Mouse (Mus musculus): ENCODE results near the gene Slc22a6. TPM values are rescaled to one million over a fixed set of nuclear protein-coding genes. Genes with fewer than 3 reads are reported as not detected.
A peak's percentile ranks its signal among the peaks of the same experiment; 100 is the strongest.

The Slc22a6 gene
- not detected in 2 replicates for polyA plus RNA-seq (2014; fragmentation: Nextera tagmentation; extraction: Ambion mirVana)

DNA sequence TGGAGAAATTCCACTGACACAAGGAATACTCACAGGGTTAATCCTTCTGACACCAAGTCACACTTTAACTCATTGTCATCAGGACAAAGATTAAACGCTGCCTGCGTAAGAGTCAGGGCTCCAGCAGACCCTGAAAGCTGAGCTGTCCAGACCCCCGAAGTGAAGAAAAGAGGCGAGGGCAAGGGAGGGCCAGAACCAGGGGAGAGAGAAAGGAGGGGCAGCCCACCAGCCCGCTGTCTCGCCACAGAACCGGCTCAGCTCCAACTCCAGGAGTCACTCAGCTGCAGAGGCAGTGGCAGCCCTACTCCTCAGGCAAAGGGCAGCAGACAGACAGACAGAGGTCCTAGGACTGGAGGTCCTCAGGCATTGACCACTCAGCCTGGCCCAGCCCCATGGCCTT, at the start of gene Slc22a6:
Slc22a6 (plus strand) TSS at position 136 of the 400 bp plus-strand sequence.
- no peak for DNase-seq (ENCODE audit: low spot score)
- ATAC-seq (replicated peaks; ENCODE audit: low FRiP score), result no peak
- Histone ChIP-seq H3K4me3 (ENCODE audit: low read depth, low read length) (no peak within 1 kb of the TSS), H3K9ac (ENCODE audit: low read depth, low read length) (no peak within 1 kb of the TSS), H3K36me3 (ENCODE audit: control insufficient read depth, insufficient read depth, low read length) (no peaks in the 10 kb centered on the region), H3K4me2 (no peak within 1 kb of the TSS), H3K27me3 (replicated peaks; ENCODE audit: control insufficient read depth, insufficient read depth, low read length) (no peaks in the 10 kb centered on the region), H3K27ac (ENCODE audit: low read depth, low read length) (no peak within 1 kb of the TSS), H3K9me3 (ENCODE audit: control insufficient read depth, low read length) (no peaks in the 10 kb centered on the region), H3K4me1 (replicated peaks; ENCODE audit: control insufficient read depth, insufficient read depth, low read length) (no peaks in the 10 kb centered on the region)
- 51% methylated on average over 7 of the region's 7 CpGs for WGBS

DNA sequence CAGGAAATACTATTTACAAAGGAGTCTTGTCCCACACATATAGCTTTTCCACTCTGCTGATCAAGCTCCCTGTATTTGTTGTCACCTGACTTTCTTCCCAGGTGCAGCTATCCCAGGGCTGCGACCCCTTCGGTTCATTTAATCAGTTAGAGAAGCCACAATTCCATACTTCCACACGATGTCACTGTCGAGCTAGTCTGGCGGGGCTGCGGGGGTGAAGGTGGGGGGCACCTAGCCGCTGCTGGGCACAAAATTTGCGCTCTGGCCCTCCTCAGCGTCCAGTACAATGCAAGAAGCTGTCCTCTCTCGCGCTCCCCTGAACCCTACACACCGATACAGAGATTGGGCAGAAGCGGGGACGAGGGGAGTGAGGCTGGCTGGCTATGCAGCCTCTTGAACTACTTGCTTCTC, 48.4 kb upstream of the Slc22a6 start:
- no peaks in the 10 kb centered on the region for H3K9me3 ChIP-seq (ENCODE audit: control insufficient read depth, low read length)
- no peak overlapping the region for H3K4me3 ChIP-seq (ENCODE audit: low read depth, low read length)
- DNase-seq (ENCODE audit: low spot score) (peak; percentile 43), ATAC-seq (replicated peaks; ENCODE audit: low FRiP score) (no peak)
- no peak overlapping the region for H3K27ac ChIP-seq (ENCODE audit: low read depth, low read length)
- no peaks in the 10 kb centered on the region for H3K36me3 ChIP-seq (ENCODE audit: control insufficient read depth, insufficient read depth, low read length)
- WGBS, result 7% methylated on average over 14 of the region's 14 CpGs
- H3K4me2 ChIP-seq, result peak overlapping the region; percentile 44
- H3K4me1 ChIP-seq (replicated peaks; ENCODE audit: control insufficient read depth, insufficient read depth, low read length), result no peaks in the 10 kb centered on the region
- H3K9ac ChIP-seq (ENCODE audit: low read depth, low read length), result no peak overlapping the region
- H3K27me3 ChIP-seq (replicated peaks; ENCODE audit: control insufficient read depth, insufficient read depth, low read length), result no peaks in the 10 kb centered on the region

DNA sequence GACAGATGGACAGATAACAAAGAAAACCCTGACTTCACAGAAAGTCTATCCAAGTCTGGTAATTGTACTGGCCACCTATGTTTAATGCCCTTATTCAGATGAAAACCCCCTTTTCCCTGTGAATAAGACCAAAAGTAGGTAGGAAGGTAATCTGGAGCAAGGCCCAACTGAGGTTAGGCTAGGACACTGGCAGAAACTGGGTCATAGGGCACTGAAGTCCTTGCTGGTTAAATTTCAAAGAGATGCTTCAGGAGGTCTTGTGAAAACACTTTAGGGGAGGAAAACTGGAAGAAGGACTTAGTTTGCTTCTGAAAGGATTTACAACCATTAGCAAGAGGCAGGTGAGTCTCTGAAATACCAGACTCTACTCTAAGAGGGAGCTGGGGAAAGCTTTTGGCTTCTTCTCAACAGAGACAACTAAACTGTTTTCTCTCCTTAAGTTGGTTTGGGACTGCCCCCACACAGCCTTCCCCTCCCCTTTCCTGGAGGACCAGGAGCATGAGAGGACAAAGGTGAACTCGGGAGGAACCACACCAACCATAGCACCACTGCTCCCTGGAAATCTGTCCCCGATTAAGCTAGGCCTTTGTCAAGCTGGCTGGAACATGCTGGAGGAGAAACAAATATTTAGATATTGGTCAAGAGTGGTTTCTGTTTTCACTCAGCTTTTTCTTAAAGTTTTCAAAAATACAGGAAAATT, 47.3 kb upstream of the Slc22a6 start:
- Histone ChIP-seq H3K27ac (ENCODE audit: low read depth, low read length) (no peak overlapping the region), H3K9me3 (ENCODE audit: control insufficient read depth, low read length) (no peaks in the 10 kb centered on the region), H3K4me1 (replicated peaks; ENCODE audit: control insufficient read depth, insufficient read depth, low read length) (no peaks in the 10 kb centered on the region), H3K4me2 (no peak overlapping the region), H3K27me3 (replicated peaks; ENCODE audit: control insufficient read depth, insufficient read depth, low read length) (no peaks in the 10 kb centered on the region), H3K4me3 (ENCODE audit: low read depth, low read length) (no peak overlapping the region), H3K9ac (ENCODE audit: low read depth, low read length) (no peak overlapping the region), H3K36me3 (ENCODE audit: control insufficient read depth, insufficient read depth, low read length) (no peaks in the 10 kb centered on the region)
- ATAC-seq (replicated peaks; ENCODE audit: low FRiP score), result no peak
- DNase-seq (ENCODE audit: low spot score), result no peak
- 65% methylated on average over 2 of the region's 2 CpGs for WGBS

DNA sequence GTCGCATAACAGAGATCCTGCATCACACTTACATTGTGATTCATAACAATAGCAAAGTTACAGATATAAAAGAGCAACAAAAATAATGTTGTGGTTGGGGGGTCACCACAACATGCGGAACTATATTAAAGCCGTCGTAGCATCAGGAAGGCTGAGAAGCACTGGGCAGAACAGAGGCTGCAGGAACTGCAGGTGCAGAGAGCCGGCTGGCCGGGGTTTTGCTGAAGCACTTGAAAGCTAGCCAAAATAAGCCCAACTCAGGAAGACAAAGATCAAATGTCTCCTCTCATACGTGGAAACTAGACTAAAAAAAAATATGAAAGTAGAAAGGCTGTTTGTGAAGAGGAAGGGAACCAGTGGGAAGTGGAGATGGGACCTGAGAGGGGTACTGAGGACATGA, 46.1 kb upstream of the Slc22a6 start:
- Histone ChIP-seq H3K4me2 (no peak overlapping the region), H3K9ac (ENCODE audit: low read depth, low read length) (no peak overlapping the region), H3K27me3 (replicated peaks; ENCODE audit: control insufficient read depth, insufficient read depth, low read length) (no peaks in the 10 kb centered on the region), H3K36me3 (ENCODE audit: control insufficient read depth, insufficient read depth, low read length) (no peaks in the 10 kb centered on the region), H3K4me3 (ENCODE audit: low read depth, low read length) (no peak overlapping the region), H3K27ac (ENCODE audit: low read depth, low read length) (no peak overlapping the region), H3K4me1 (replicated peaks; ENCODE audit: control insufficient read depth, insufficient read depth, low read length) (no peaks in the 10 kb centered on the region), H3K9me3 (ENCODE audit: control insufficient read depth, low read length) (no peaks in the 10 kb centered on the region)
- ATAC-seq (replicated peaks; ENCODE audit: low FRiP score), result no peak
- WGBS, result 76% methylated on average over 7 of the region's 7 CpGs
- no peak for DNase-seq (ENCODE audit: low spot score)

DNA sequence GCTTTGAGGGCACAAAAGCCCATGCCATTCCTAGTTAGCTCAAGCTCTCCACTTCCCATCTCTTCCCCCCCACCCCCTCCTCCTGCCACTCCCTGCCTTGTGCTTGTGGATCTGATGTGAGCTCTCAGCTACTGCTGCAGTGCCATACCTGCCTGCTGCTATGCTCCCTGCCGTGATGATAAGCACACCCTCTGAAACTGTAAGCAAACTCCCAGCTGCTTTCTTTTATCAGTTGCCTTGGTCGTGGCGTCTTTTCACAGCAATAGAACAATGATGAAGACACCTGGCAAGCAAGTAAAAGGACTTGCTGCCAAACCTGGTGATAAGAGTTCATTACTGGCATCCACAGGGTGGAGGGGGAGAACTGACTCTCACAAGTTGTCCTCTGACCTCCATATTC, 45.4 kb upstream of the Slc22a6 start:
- Histone ChIP-seq H3K9ac (ENCODE audit: low read depth, low read length) (no peak overlapping the region), H3K27me3 (replicated peaks; ENCODE audit: control insufficient read depth, insufficient read depth, low read length) (no peaks in the 10 kb centered on the region), H3K4me3 (ENCODE audit: low read depth, low read length) (no peak overlapping the region), H3K27ac (ENCODE audit: low read depth, low read length) (no peak overlapping the region), H3K4me2 (no peak overlapping the region), H3K9me3 (ENCODE audit: control insufficient read depth, low read length) (no peaks in the 10 kb centered on the region), H3K36me3 (ENCODE audit: control insufficient read depth, insufficient read depth, low read length) (no peaks in the 10 kb centered on the region), H3K4me1 (replicated peaks; ENCODE audit: control insufficient read depth, insufficient read depth, low read length) (no peaks in the 10 kb centered on the region)
- WGBS, result 22% methylated on average over 3 of the region's 3 CpGs
- ATAC-seq (replicated peaks; ENCODE audit: low FRiP score) (no peak), DNase-seq (ENCODE audit: low spot score) (no peak)

DNA sequence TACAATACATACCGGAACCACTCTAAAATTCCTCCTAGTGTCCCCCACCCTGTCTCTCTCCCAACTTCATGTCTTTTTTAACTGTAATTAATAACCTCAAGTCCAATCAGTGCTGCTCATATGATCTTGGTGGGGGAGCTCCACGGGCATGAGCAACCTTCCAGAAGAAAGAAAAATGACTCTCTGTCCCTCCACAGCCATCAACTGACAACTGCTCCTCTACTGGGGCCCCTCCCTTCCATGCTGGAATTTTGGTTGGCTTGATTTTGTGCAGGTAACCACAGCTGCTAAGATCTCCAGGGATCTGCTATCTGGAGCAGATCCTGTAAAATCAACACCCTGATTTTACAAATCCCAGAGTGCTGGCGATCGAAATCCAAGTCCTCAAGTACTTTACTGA, 40.4 kb upstream of the Slc22a6 start:
- ATAC-seq (replicated peaks; ENCODE audit: low FRiP score), result no peak
- Histone ChIP-seq H3K4me3 (ENCODE audit: low read depth, low read length) (no peak overlapping the region), H3K27ac (ENCODE audit: low read depth, low read length) (no peak overlapping the region), H3K9ac (ENCODE audit: low read depth, low read length) (no peak overlapping the region), H3K36me3 (ENCODE audit: control insufficient read depth, insufficient read depth, low read length) (no peaks in the 10 kb centered on the region), H3K4me2 (no peak overlapping the region), H3K4me1 (replicated peaks; ENCODE audit: control insufficient read depth, insufficient read depth, low read length) (no peaks in the 10 kb centered on the region), H3K9me3 (ENCODE audit: control insufficient read depth, low read length) (no peaks in the 10 kb centered on the region), H3K27me3 (replicated peaks; ENCODE audit: control insufficient read depth, insufficient read depth, low read length) (no peaks in the 10 kb centered on the region)
- DNase-seq (ENCODE audit: low spot score), result no peak
- 71% methylated on average over 4 of the region's 4 CpGs for WGBS

DNA sequence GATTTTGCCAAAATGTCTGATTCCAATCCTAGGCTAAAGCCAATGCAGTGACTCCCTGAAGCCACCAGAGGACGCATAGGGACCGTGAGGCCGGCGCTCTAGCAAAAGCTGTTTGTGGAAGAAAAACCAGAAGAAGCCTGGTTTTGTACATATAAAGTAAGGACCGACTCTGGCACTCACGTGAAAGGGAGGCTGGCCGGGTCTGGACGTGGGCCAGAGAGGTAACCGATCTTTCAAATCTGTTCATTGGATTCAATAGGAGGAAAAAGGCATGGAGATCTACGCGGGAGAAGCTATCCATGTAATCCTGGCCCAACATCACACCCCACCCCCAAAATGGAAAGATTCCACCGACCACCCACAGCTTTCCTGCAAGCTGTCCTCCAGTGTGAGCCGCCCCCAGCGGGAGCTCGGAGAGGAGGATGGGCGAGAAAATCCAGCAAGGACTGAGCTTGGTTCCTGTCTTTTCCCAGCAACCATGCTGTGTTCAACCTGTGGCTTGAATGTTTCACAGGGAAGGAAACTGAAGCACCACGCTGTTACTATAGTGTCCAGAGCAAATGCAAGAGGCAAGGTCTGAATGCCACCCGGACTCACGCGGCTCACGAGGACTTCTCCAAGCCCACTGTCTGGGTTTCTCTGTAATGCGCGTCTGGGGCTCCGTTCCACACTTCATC, 39.4 kb upstream of the Slc22a6 start:
- Histone ChIP-seq H3K9ac (ENCODE audit: low read depth, low read length) (no peak overlapping the region), H3K36me3 (ENCODE audit: control insufficient read depth, insufficient read depth, low read length) (no peaks in the 10 kb centered on the region), H3K4me2 (peak overlapping the region; percentile 62), H3K27ac (ENCODE audit: low read depth, low read length) (no peak overlapping the region), H3K4me1 (replicated peaks; ENCODE audit: control insufficient read depth, insufficient read depth, low read length) (no peaks in the 10 kb centered on the region), H3K4me3 (ENCODE audit: low read depth, low read length) (peak overlapping the region; percentile 35), H3K27me3 (replicated peaks; ENCODE audit: control insufficient read depth, insufficient read depth, low read length) (no peaks in the 10 kb centered on the region), H3K9me3 (ENCODE audit: control insufficient read depth, low read length) (no peaks in the 10 kb centered on the region)
- ATAC-seq (replicated peaks; ENCODE audit: low FRiP score) (no peak), DNase-seq (ENCODE audit: low spot score) (no peak)
- WGBS, result 15% methylated on average over 24 of the region's 24 CpGs

DNA sequence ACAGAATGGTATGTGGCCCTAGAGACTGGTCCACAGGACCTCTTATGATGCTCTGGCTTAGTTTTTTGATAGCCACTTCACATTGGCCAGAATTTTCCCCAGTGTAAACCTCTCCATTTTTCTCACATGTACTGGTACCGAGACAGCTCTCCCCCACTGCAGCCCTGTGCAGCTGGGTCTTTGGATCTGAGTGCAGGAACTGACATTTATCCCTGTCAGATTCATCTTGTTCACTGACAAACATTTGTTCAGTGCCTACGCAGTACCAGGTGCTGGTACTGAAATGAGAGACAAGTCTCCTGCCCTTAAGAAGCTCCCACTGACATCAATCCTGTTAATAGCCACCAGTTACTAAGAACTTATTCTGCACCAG, 38.9 kb upstream of the Slc22a6 start:
- H3K36me3 ChIP-seq (ENCODE audit: control insufficient read depth, insufficient read depth, low read length), result no peaks in the 10 kb centered on the region
- no peak overlapping the region for H3K27ac ChIP-seq (ENCODE audit: low read depth, low read length)
- no peak for DNase-seq (ENCODE audit: low spot score)
- no peaks in the 10 kb centered on the region for H3K9me3 ChIP-seq (ENCODE audit: control insufficient read depth, low read length)
- H3K4me1 ChIP-seq (replicated peaks; ENCODE audit: control insufficient read depth, insufficient read depth, low read length), result no peaks in the 10 kb centered on the region
- no peak overlapping the region for H3K9ac ChIP-seq (ENCODE audit: low read depth, low read length)
- H3K4me2 ChIP-seq, result peak overlapping the region; percentile 62
- ATAC-seq (replicated peaks; ENCODE audit: low FRiP score), result no peak
- H3K27me3 ChIP-seq (replicated peaks; ENCODE audit: control insufficient read depth, insufficient read depth, low read length), result no peaks in the 10 kb centered on the region
- 54% methylated on average over 2 of the region's 2 CpGs for WGBS
- no peak overlapping the region for H3K4me3 ChIP-seq (ENCODE audit: low read depth, low read length)

DNA sequence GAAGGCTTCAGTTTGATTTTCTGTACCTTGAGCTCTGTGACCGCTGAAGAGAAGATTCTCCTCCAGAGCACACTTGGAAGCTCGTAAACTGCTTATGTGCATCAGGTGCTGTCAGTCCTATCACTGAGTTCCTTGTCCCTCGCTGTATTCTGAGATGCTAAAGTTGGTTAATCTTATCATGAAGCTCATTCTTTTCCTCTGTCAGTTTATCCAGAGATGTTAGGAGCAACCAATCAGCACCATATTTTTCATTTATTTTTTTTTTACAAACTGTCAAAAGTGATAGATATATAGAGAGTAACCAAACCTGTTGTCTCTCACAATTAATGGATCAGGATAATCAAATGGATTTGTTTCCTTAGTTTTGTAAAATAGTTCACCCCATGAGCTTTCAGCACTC, 32.5 kb upstream of the Slc22a6 start:
- ATAC-seq (replicated peaks; ENCODE audit: low FRiP score), result no peak
- no peaks in the 10 kb centered on the region for H3K36me3 ChIP-seq (ENCODE audit: control insufficient read depth, insufficient read depth, low read length)

More for the DNA sequence above, 32.5 kb upstream of the Slc22a6 start:
- H3K4me1 ChIP-seq (replicated peaks; ENCODE audit: control insufficient read depth, insufficient read depth, low read length), result no peaks in the 10 kb centered on the region
- no peak overlapping the region for H3K4me2 ChIP-seq
- DNase-seq (ENCODE audit: low spot score), result no peak
- H3K9ac ChIP-seq (ENCODE audit: low read depth, low read length), result no peak overlapping the region
- no peak overlapping the region for H3K4me3 ChIP-seq (ENCODE audit: low read depth, low read length)
- WGBS, result 44% methylated on average over 3 of the region's 3 CpGs
- H3K27ac ChIP-seq (ENCODE audit: low read depth, low read length), result no peak overlapping the region
- no peaks in the 10 kb centered on the region for H3K9me3 ChIP-seq (ENCODE audit: control insufficient read depth, low read length)
- no peaks in the 10 kb centered on the region for H3K27me3 ChIP-seq (replicated peaks; ENCODE audit: control insufficient read depth, insufficient read depth, low read length)
